Mouse (Mus musculus): ENCODE data around the gene Muc5ac. TPM values are rescaled to one million over a fixed set of nuclear protein-coding genes. Genes with fewer than 3 reads are reported as not detected.

Gene Muc5ac
- not detected in 2 replicates for polyA plus RNA-seq (2015; fragmentation: Nextera tagmentation; extraction: Ambion mirVana)

- H3K4me1 ChIP-seq, result no peaks in the 10 kb centered on the region
- H3K4me2 ChIP-seq, result no peak within 1 kb of the TSS
- H3K36me3 ChIP-seq (ENCODE audit: poor library complexity, severe bottlenecking), result no peaks in the 10 kb centered on the region
- H3K4me3 ChIP-seq, result no peak within 1 kb of the TSS
- no peak within 1 kb of the TSS for H3K9ac ChIP-seq
- H3K27ac ChIP-seq, result no peak within 1 kb of the TSS
- 92% methylated on average over 6 of the region's 6 CpGs for WGBS
- H3K9me3 ChIP-seq (replicated peaks), result no peaks in the 10 kb centered on the region
- H3K27me3 ChIP-seq, result no peaks in the 10 kb centered on the region
- ATAC-seq, result no peak
Measured at GRCm38 (mm10) chr7:141788677-141789452, at the start of gene Muc5ac. Gene Muc5ac, plus strand, starts transcription at chr7:141788972.

DNA sequence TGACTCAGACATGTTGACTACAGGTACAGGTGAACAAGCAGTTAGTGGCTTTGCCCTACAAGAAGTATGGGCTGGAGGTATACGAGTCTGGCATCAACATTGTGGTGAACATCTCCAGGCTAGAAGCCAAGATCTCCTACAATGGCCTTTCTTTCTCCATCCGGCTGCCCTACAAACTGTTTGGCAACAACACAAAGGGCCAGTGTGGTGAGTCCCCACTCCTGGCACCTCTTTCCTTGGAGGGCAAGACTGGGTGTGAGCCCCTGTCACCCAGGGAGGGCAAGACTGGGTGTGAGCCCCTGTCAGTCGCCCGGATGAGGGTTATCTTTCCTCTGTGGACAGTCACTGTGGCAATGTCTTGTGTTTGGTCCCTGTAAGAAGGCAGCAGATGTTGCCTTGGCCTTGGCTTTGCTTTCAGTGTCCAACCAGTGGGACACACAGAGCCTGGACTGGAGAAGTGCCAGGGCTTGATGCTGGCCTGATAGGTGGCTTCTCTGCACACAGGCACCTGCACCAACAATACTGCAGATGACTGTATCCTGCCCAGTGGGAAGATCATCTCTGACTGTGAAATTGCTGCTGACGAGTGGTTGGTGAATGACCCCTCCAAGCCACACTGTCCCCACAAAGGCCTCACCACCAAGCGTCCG, 41.2 kb upstream of the Muc5ac start:
- Histone ChIP-seq H3K4me2 (no peak overlapping the region), H3K4me3 (no peak overlapping the region), H3K9me3 (replicated peaks) (no peaks in the 10 kb centered on the region), H3K36me3 (ENCODE audit: poor library complexity, severe bottlenecking) (no peaks in the 10 kb centered on the region), H3K27ac (no peak overlapping the region), H3K4me1 (no peaks in the 10 kb centered on the region), H3K9ac (no peak overlapping the region), H3K27me3 (no peaks in the 10 kb centered on the region)
- ATAC-seq, result no peak
- 80% methylated on average over 7 of the region's 7 CpGs for WGBS

- no peak overlapping the region for H3K27ac ChIP-seq
- no peaks in the 10 kb centered on the region for H3K4me1 ChIP-seq
- no peaks in the 10 kb centered on the region for H3K27me3 ChIP-seq
- H3K9me3 ChIP-seq (replicated peaks), result no peaks in the 10 kb centered on the region
- no peak for ATAC-seq
- WGBS, result 81% methylated on average over 6 of the region's 6 CpGs
- no peak overlapping the region for H3K9ac ChIP-seq
- H3K4me3 ChIP-seq, result no peak overlapping the region
- H3K36me3 ChIP-seq (ENCODE audit: poor library complexity, severe bottlenecking), result no peaks in the 10 kb centered on the region
- no peak overlapping the region for H3K4me2 ChIP-seq
Measured at GRCm38 (mm10) chr7:141752513-141752912, 36.3 kb upstream of the Muc5ac start.

DNA sequence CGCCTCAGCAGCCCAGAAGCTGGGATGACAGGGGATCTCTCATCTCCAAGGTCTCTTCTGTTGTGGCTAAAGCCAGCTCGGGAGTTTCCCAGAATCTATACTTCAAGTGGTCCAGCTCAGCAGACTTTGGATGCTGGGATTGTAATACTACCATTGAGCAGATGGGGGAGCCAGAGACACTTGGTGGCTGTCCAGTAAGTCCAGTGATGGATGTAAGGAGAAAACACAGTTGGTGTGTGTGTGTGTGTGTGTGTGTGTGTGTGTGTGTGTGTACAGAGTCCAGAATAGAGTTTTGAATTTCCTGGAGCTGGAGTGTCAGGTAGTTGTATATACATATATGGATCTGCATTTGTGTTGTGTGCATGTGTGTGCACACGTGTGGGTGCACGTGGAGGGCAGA, 32.9 kb upstream of the Muc5ac start:
- H3K9me3 ChIP-seq (replicated peaks), result no peaks in the 10 kb centered on the region
- no peak for ATAC-seq
- 44% methylated on average over 4 of the region's 4 CpGs for WGBS
- H3K9ac ChIP-seq, result no peak overlapping the region
- H3K4me1 ChIP-seq, result no peaks in the 10 kb centered on the region
- no peak overlapping the region for H3K4me3 ChIP-seq
- H3K36me3 ChIP-seq (ENCODE audit: poor library complexity, severe bottlenecking), result no peaks in the 10 kb centered on the region
- no peaks in the 10 kb centered on the region for H3K27me3 ChIP-seq
- no peak overlapping the region for H3K4me2 ChIP-seq
- no peak overlapping the region for H3K27ac ChIP-seq

DNA sequence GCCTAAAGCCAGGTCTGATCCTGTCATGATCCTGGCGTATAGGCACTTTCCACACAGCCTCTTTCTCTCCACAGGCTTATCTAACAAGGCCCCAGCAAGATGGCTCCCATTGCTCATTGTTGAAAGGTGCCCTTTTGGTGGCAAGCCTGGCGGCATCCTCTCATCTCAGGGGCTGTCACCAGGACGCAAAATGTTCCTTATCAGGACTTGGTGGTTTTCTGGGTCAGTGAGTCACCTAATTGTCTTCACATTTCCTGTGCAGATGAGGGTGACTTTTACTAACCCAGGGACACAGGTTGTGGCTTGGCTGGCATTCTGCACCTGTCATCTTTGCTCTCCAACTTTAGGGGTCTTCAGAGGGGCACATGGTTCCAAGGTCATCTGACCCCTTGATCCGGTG, 30.5 kb upstream of the Muc5ac start:
- 77% methylated on average over 4 of the region's 4 CpGs for WGBS

DNA sequence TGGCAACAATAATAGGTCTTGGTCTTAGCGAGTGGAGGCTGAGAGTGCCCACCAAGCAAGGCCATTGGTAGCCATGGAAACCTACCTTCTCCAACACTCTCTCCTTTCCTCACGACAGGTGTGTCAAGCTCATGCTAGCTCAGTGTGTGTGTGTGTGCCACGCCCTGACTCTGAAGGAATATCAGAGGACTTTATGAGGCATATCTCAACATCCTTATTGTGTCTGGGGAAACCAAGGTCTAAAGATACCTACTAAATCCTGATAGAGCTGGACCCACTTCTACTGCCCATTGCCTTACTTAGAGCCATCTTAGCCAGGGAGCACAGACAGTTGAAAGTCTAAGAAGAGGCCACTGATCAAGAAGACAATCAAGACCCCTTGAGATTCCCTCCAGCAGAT, 18.3 kb upstream of the Muc5ac start:
- ATAC-seq, result no peak
- Histone ChIP-seq H3K4me1 (peaks cover 18% of the 10 kb centered on the region), H3K9ac (no peak overlapping the region), H3K9me3 (replicated peaks) (no peaks in the 10 kb centered on the region), H3K27ac (no peak overlapping the region), H3K4me2 (no peak overlapping the region), H3K4me3 (no peak overlapping the region), H3K27me3 (no peaks in the 10 kb centered on the region), H3K36me3 (ENCODE audit: poor library complexity, severe bottlenecking) (no peaks in the 10 kb centered on the region)
- WGBS, result 82% methylated on average over 3 of the region's 3 CpGs

More for the DNA sequence above, 30.5 kb upstream of the Muc5ac start:
- Histone ChIP-seq H3K27ac (no peak overlapping the region), H3K9ac (no peak overlapping the region), H3K4me3 (no peak overlapping the region), H3K4me1 (no peaks in the 10 kb centered on the region), H3K27me3 (no peaks in the 10 kb centered on the region), H3K36me3 (ENCODE audit: poor library complexity, severe bottlenecking) (no peaks in the 10 kb centered on the region), H3K4me2 (no peak overlapping the region), H3K9me3 (replicated peaks) (no peaks in the 10 kb centered on the region)
- ATAC-seq, result no peak

DNA sequence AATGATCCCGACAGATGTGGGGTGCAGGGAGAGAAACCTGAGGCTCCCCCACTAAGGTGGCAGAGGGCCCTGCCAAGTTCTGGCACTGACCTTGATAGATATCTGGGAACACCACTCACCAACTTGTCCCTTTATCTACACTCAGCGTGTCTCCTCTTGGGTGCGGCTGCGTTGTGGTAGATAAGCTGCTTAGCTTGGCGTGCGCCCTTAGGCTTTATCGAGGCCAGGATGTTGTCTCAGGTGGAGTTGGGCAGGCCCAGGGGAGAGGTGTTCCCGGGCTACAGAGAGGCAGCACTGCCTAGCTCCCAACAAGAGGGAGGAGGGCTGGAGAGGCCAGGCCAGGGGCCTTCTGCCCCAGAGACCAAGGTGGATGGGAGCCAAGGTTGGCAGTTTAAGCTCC, 17.8 kb upstream of the Muc5ac start:
- no peak for ATAC-seq
- Histone ChIP-seq H3K36me3 (ENCODE audit: poor library complexity, severe bottlenecking) (no peaks in the 10 kb centered on the region), H3K27me3 (no peaks in the 10 kb centered on the region), H3K9ac (no peak overlapping the region), H3K4me3 (no peak overlapping the region), H3K4me1 (peaks cover 18% of the 10 kb centered on the region), H3K9me3 (replicated peaks) (no peaks in the 10 kb centered on the region), H3K4me2 (no peak overlapping the region), H3K27ac (no peak overlapping the region)
- 89% methylated on average over 8 of the region's 8 CpGs for WGBS

DNA sequence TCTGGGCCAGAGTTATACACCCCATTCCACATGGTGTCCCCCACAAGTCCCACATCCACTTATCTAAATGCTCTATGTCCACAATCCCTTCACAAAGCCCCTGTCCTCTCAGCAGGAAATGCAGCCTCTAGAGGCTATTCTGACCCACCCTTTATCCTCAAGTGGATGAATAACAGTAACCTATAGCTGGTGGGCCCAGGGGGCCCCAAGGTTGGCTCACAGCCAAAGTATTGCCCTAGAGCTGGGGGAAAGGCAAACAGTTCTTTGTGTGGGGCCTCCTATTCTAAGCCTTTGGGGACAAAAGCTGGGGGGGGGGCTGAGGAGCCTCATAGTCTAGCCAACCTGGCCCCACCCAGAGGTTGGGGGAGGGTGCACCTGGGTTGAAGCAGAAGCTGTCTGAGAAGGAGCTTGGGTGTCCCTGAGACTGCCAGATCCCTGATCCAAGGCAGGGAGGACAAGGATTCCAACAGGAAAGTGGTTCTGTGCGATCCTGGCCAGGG, 16.7 kb upstream of the Muc5ac start:
- no peaks in the 10 kb centered on the region for H3K9me3 ChIP-seq (replicated peaks)
- no peak for ATAC-seq
- H3K4me3 ChIP-seq, result no peak overlapping the region
- H3K27me3 ChIP-seq, result no peaks in the 10 kb centered on the region
- WGBS, result 23% methylated on average over 1 of the region's 1 CpGs
- peaks cover 18% of the 10 kb centered on the region for H3K4me1 ChIP-seq
- H3K36me3 ChIP-seq (ENCODE audit: poor library complexity, severe bottlenecking), result no peaks in the 10 kb centered on the region
- no peak overlapping the region for H3K9ac ChIP-seq
- no peak overlapping the region for H3K27ac ChIP-seq
- H3K4me2 ChIP-seq, result no peak overlapping the region

DNA sequence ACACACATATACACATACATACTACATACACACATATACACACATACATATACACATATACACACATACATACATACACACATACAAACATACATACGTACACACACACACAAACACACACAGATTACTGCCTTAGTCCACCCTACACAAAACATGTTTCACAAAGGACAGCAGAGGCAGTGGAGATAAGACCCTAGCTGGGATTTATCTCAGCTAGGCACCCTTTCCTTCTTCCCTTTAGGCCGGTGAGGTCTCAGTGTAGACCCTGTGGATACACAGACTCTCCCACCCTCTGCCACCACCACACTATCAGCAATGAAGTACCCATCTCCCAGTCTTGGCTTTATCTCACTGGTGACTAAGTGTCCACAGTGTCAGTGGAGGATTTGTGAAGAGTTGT, 13.9 kb upstream of the Muc5ac start:
- Histone ChIP-seq H3K9me3 (replicated peaks) (no peaks in the 10 kb centered on the region), H3K9ac (no peak overlapping the region), H3K4me1 (peaks cover 18% of the 10 kb centered on the region), H3K27me3 (no peaks in the 10 kb centered on the region), H3K4me2 (no peak overlapping the region), H3K27ac (no peak overlapping the region), H3K36me3 (ENCODE audit: poor library complexity, severe bottlenecking) (no peaks in the 10 kb centered on the region), H3K4me3 (no peak overlapping the region)
- WGBS, result 85% methylated on average over 2 of the region's 2 CpGs
- no peak for ATAC-seq

DNA sequence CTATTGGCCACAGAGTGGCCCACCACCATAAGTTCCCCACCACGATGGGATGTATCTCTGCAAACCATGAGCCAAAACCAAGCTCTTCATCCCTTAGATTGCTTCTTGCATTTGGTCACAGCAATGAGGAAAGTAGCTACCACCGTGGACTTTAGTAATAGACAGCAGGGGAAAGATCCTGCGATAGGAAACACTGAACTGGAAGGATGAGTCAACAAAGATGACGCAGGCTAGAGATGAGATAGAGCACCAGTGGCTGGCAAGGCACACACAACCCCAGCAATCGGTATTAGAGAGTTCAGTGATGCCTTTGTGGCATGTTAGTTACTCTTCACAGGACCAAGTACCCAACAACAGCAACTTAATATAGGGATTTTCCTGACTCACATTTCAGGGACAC, 12.6 kb upstream of the Muc5ac start:
- Histone ChIP-seq H3K4me1 (peaks cover 18% of the 10 kb centered on the region), H3K4me3 (no peak overlapping the region), H3K27me3 (no peaks in the 10 kb centered on the region), H3K4me2 (no peak overlapping the region), H3K27ac (no peak overlapping the region), H3K9ac (no peak overlapping the region), H3K36me3 (ENCODE audit: poor library complexity, severe bottlenecking) (no peaks in the 10 kb centered on the region), H3K9me3 (replicated peaks) (no peaks in the 10 kb centered on the region)
- no peak for ATAC-seq
- 92% methylated on average over 5 of the region's 5 CpGs for WGBS

- Histone ChIP-seq H3K9me3 (replicated peaks) (no peaks in the 10 kb centered on the region), H3K27ac (no peak overlapping the region), H3K4me3 (no peak overlapping the region), H3K4me2 (no peak overlapping the region), H3K27me3 (no peaks in the 10 kb centered on the region), H3K4me1 (no peaks in the 10 kb centered on the region), H3K9ac (no peak overlapping the region), H3K36me3 (ENCODE audit: poor library complexity, severe bottlenecking) (no peaks in the 10 kb centered on the region)
- 100% methylated on average over 1 of the region's 1 CpGs for WGBS
- ATAC-seq, result no peak
Measured at GRCm38 (mm10) chr7:141794251-141794650, 5.5 kb downstream of the Muc5ac start.

- no peaks in the 10 kb centered on the region for H3K27me3 ChIP-seq
- no peak overlapping the region for H3K4me2 ChIP-seq
- no peaks in the 10 kb centered on the region for H3K9me3 ChIP-seq (replicated peaks)
- 89% methylated on average over 7 of the region's 7 CpGs for WGBS
- no peak for ATAC-seq
- H3K4me3 ChIP-seq, result no peak overlapping the region
- no peak overlapping the region for H3K27ac ChIP-seq
- H3K4me1 ChIP-seq, result no peaks in the 10 kb centered on the region
- H3K9ac ChIP-seq, result no peak overlapping the region
- H3K36me3 ChIP-seq (ENCODE audit: poor library complexity, severe bottlenecking), result no peaks in the 10 kb centered on the region
Measured at GRCm38 (mm10) chr7:141803206-141803605, 14.4 kb downstream of the Muc5ac start.
